Mouse (Mus musculus): ENCODE measurements at regions not wholly inside any gene's neighbourhood (a gene's known extent, or its start where the extent isn't known, plus 50 kb on each side); places are given as distances from the start of the nearest gene placed in this dataset.
"Not testable (repeated sequence)": the region's sequence is repeated elsewhere in the genome, so short reads cannot be mapped to it uniquely, and the experiment has no call there.

- intact Hi-C loops (cut with DNase I) = no loop called here
- WGBS = 80% methylated on average over 1 of the region's 1 CpGs
- DNase-seq = no peak
- Histone ChIP-seq H3K79me2 (replicated peaks; ENCODE audit: control insufficient read depth, insufficient read depth, low read length) (no peaks in the 10 kb centered on the region), H3K4me3 (no peak overlapping the region), H3K27me3 (ENCODE audit: control insufficient read depth, insufficient read depth, low read length) (no peaks in the 10 kb centered on the region), H3K36me3 (ENCODE audit: control insufficient read depth, insufficient read depth, low read length) (no peaks in the 10 kb centered on the region; the same call in 1 of the 2 replicates), H3K27ac (no peak overlapping the region), H3K9ac (ENCODE audit: low read depth, low read length) (no peak overlapping the region), H3K4me1 (ENCODE audit: control insufficient read depth, insufficient read depth, low read length) (no peaks in the 10 kb centered on the region)
- TF ChIP-seq POLR2A (IDR thresholded peaks at IDR 0.05; ENCODE audit: insufficient read depth, low read depth, low read length) = no peak
- TF ChIP-seq EP300 (IDR thresholded peaks at IDR 0.05; ENCODE audit: insufficient read depth, low read depth, low read length) = no peak
- TF ChIP-seq CTCF (IDR thresholded peaks at IDR 0.05) = no peak
Observed at GRCm38 (mm10) chr3:21910080-21910479, 166.4 kb upstream of the Tbl1xr1 start.

GRCm38 (mm10) chr3:21911071-21911470 is 165.4 kb upstream of the Tbl1xr1 start:
- no peaks in the 10 kb centered on the region; the same call in 1 of the 2 replicates for H3K36me3 ChIP-seq (ENCODE audit: control insufficient read depth, insufficient read depth, low read length)
- H3K27me3 ChIP-seq (ENCODE audit: control insufficient read depth, insufficient read depth, low read length) = no peaks in the 10 kb centered on the region
- no peak for TF ChIP-seq POLR2A (IDR thresholded peaks at IDR 0.05; ENCODE audit: insufficient read depth, low read depth, low read length)
- TF ChIP-seq CTCF (IDR thresholded peaks at IDR 0.05) = no peak
- no peak for TF ChIP-seq EP300 (IDR thresholded peaks at IDR 0.05; ENCODE audit: insufficient read depth, low read depth, low read length)
- H3K27ac ChIP-seq = no peak overlapping the region
- intact Hi-C loops (cut with DNase I) = no loop called here
- no peaks in the 10 kb centered on the region for H3K4me1 ChIP-seq (ENCODE audit: control insufficient read depth, insufficient read depth, low read length)
- no peaks in the 10 kb centered on the region for H3K79me2 ChIP-seq (replicated peaks; ENCODE audit: control insufficient read depth, insufficient read depth, low read length)
- no peak overlapping the region for H3K9ac ChIP-seq (ENCODE audit: low read depth, low read length)
- H3K4me3 ChIP-seq = no peak overlapping the region
- no peak for DNase-seq

- Histone ChIP-seq H3K36me3 (ENCODE audit: control insufficient read depth, insufficient read depth, low read length) (no peaks in the 10 kb centered on the region; the same call in 1 of the 2 replicates), H3K27me3 (ENCODE audit: control insufficient read depth, insufficient read depth, low read length) (no peaks in the 10 kb centered on the region), H3K9ac (ENCODE audit: low read depth, low read length) (no peak overlapping the region), H3K27ac (no peak overlapping the region), H3K79me2 (replicated peaks; ENCODE audit: control insufficient read depth, insufficient read depth, low read length) (no peaks in the 10 kb centered on the region), H3K4me3 (no peak overlapping the region), H3K4me1 (ENCODE audit: control insufficient read depth, insufficient read depth, low read length) (no peaks in the 10 kb centered on the region)
- TF ChIP-seq POLR2A (IDR thresholded peaks at IDR 0.05; ENCODE audit: insufficient read depth, low read depth, low read length) (no peak), EP300 (IDR thresholded peaks at IDR 0.05; ENCODE audit: insufficient read depth, low read depth, low read length) (no peak), CTCF (IDR thresholded peaks at IDR 0.05) (no peak)
- intact Hi-C loops (cut with DNase I) = no loop called here
- 81% methylated on average over 9 of the region's 9 CpGs for WGBS
- no peak for DNase-seq
Observed at GRCm38 (mm10) chr3:21917228-21917910, 159.1 kb upstream of the Tbl1xr1 start.

DNA sequence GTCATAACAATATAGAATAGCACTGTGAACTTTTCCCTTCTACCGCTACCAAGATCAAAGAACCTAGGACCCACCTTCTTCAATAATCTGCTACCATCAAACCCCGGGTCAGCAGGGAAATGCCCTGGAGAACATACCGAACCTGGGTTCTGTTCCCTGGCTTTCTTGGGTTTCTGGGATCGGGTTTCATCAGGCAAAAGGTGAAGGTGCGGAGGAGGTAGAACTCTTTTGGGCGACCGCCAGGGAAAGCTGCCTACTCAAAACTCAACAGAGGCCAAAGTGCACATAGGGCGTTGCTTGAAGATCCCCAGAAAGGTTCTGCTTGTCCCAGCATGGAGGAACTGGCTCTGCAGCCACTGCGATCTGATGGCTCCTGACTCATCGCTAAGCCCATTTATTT is 158.0 kb upstream of the Tbl1xr1 start:
- Histone ChIP-seq H3K4me3 (no peak overlapping the region), H3K9ac (ENCODE audit: low read depth, low read length) (no peak overlapping the region), H3K4me1 (ENCODE audit: control insufficient read depth, insufficient read depth, low read length) (no peaks in the 10 kb centered on the region), H3K36me3 (ENCODE audit: control insufficient read depth, insufficient read depth, low read length) (no peaks in the 10 kb centered on the region; the same call in 1 of the 2 replicates), H3K27me3 (ENCODE audit: control insufficient read depth, insufficient read depth, low read length) (no peaks in the 10 kb centered on the region), H3K79me2 (replicated peaks; ENCODE audit: control insufficient read depth, insufficient read depth, low read length) (no peaks in the 10 kb centered on the region), H3K27ac (no peak overlapping the region)
- intact Hi-C loops (cut with DNase I) = no loop called here
- WGBS = 91% methylated on average over 10 of the region's 10 CpGs
- TF ChIP-seq CTCF (IDR thresholded peaks at IDR 0.05) (no peak), EP300 (IDR thresholded peaks at IDR 0.05; ENCODE audit: insufficient read depth, low read depth, low read length) (no peak), POLR2A (IDR thresholded peaks at IDR 0.05; ENCODE audit: insufficient read depth, low read depth, low read length) (no peak)
- DNase-seq = no peak

- H3K4me3 ChIP-seq = no peak overlapping the region
- intact Hi-C loops (cut with DNase I) = no loop called here
- H3K79me2 ChIP-seq (replicated peaks; ENCODE audit: control insufficient read depth, insufficient read depth, low read length) = no peaks in the 10 kb centered on the region
- no peaks in the 10 kb centered on the region for H3K36me3 ChIP-seq (ENCODE audit: control insufficient read depth, insufficient read depth, low read length)
- H3K27me3 ChIP-seq (ENCODE audit: control insufficient read depth, insufficient read depth, low read length) = no peaks in the 10 kb centered on the region
- H3K27ac ChIP-seq = no peak overlapping the region
- 91% methylated on average over 7 of the region's 7 CpGs for WGBS
- TF ChIP-seq CTCF (IDR thresholded peaks at IDR 0.05) = no peak
- no peak for TF ChIP-seq POLR2A (IDR thresholded peaks at IDR 0.05; ENCODE audit: insufficient read depth, low read depth, low read length)
- no peak for TF ChIP-seq EP300 (IDR thresholded peaks at IDR 0.05; ENCODE audit: insufficient read depth, low read depth, low read length)
- H3K9ac ChIP-seq (ENCODE audit: low read depth, low read length) = no peak overlapping the region
- no peak for DNase-seq
- H3K4me1 ChIP-seq (ENCODE audit: control insufficient read depth, insufficient read depth, low read length) = no peaks in the 10 kb centered on the region
Observed at GRCm38 (mm10) chr3:21919931-21920330, 156.5 kb upstream of the Tbl1xr1 start.

DNA sequence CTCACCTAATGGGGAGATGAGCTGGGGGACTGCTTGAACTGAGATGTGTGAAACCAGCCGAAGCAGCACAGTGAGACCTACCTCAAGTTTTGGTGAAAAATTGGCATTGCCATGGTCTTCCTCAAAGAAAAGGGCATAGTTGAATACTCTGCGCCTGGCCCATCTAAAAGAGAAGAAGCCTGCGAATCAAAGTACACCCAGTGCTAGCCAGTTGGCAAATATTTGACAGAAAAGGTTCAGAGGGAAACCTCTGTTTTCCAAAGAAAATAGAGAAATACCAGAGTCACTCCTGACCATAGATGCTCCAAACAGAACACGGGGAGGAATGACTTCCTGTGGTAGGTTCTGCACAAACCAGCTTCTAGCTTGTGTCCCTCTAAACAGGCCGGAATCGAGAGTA is 144.5 kb upstream of the Tbl1xr1 start:
- Histone ChIP-seq H3K27me3 (ENCODE audit: control insufficient read depth, insufficient read depth, low read length) (no peaks in the 10 kb centered on the region), H3K36me3 (ENCODE audit: control insufficient read depth, insufficient read depth, low read length) (peaks cover 4% of the 10 kb centered on the region; the same call in 1 of the 2 replicates), H3K79me2 (replicated peaks; ENCODE audit: control insufficient read depth, insufficient read depth, low read length) (no peaks in the 10 kb centered on the region), H3K27ac (no peak overlapping the region), H3K9ac (ENCODE audit: low read depth, low read length) (no peak overlapping the region), H3K4me3 (no peak overlapping the region), H3K4me1 (ENCODE audit: control insufficient read depth, insufficient read depth, low read length) (peaks cover 6% of the 10 kb centered on the region)
- intact Hi-C loops (cut with DNase I) = loop anchor here (10.0 kb wide), 3 partner anchors 287 to 507 kb away; no protein-coding TSS in a partner anchor
- DNase-seq = no peak
- 85% methylated on average over 6 of the region's 6 CpGs for WGBS
- no peak for TF ChIP-seq POLR2A (IDR thresholded peaks at IDR 0.05; ENCODE audit: insufficient read depth, low read depth, low read length)
- no peak for TF ChIP-seq CTCF (IDR thresholded peaks at IDR 0.05)
- TF ChIP-seq EP300 (IDR thresholded peaks at IDR 0.05; ENCODE audit: insufficient read depth, low read depth, low read length) = no peak

DNA sequence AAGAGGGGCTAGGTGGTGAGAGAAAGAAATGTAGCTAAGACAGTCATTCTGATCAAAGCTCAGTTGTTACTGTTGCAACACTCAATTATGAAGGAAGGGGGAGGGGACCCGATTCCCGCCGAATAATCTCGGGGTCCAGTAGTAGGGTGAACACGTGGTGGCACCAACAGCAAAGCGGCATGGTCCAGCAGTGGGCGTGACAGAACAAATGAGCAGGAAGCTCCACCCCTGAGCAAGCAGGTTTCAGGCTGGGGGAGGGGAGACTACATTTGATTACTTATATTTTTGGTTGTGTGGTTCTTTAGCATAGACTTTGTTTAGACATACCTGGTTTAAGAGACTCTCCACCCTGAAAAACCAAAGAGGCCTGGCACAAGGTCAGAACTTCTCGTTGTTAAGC is 143.8 kb upstream of the Tbl1xr1 start:
- not testable (repeated sequence) for H3K27me3 ChIP-seq (ENCODE audit: control insufficient read depth, insufficient read depth, low read length); H3K27ac ChIP-seq; H3K9ac ChIP-seq (ENCODE audit: low read depth, low read length); H3K4me3 ChIP-seq; H3K36me3 ChIP-seq (ENCODE audit: control insufficient read depth, insufficient read depth, low read length); DNase-seq; H3K4me1 ChIP-seq (ENCODE audit: control insufficient read depth, insufficient read depth, low read length); H3K79me2 ChIP-seq (replicated peaks; ENCODE audit: control insufficient read depth, insufficient read depth, low read length)
- 77% methylated on average over 8 of the region's 8 CpGs for WGBS
- intact Hi-C loops (cut with DNase I) = loop anchor here (10.0 kb wide), 3 partner anchors 288 to 508 kb away; no protein-coding TSS in a partner anchor
